Mouse (Mus musculus): ENCODE measurements around the gene Slc8a1. TPM values are rescaled to one million over a fixed set of nuclear protein-coding genes. Genes with fewer than 3 reads are reported as not detected.

The Slc8a1 gene
- polyA plus RNA-seq (2014; fragmentation: Nextera tagmentation; extraction: Ambion mirVana) = 144 and 159 TPM in 2 replicates

GRCm38 (mm10) chr17:81738311-81738755 lies at the start of gene Slc8a1:
TSS of gene Slc8a1 (minus strand) at chr17:81738377.
- peak; percentile 91 for ATAC-seq (ENCODE audit: insufficient number of reproducible peaks, insufficient read depth, low FRiP score, low read depth)
- peaks cover 9% of the 10 kb centered on the region; the same call in 1 of the 2 replicates for H3K36me3 ChIP-seq (ENCODE audit: control insufficient read depth, insufficient read depth, low read length)
- H3K4me1 ChIP-seq (ENCODE audit: control insufficient read depth in 2 of 2, insufficient read depth in 2 of 2, low read length in 2 of 2) = peaks cover 4 to 20% of the 10 kb centered on the region in 2 experiments
- no peaks in the 10 kb centered on the region for H3K9me3 ChIP-seq (ENCODE audit: control insufficient read depth, low read length)
- peak within 1 kb of the TSS; percentile 61 for H3K4me2 ChIP-seq (ENCODE audit: low read length)
- peak within 1 kb of the TSS; percentile 99 to 100 for H3K27ac ChIP-seq (replicated peaks in 1 of 2; ENCODE audit: control insufficient read depth in 1 of 2, insufficient read depth in 1 of 2, low read depth in 2 of 2, low read length in 2 of 2)
- 20% methylated on average over 14 of the region's 14 CpGs for WGBS
- H3K9ac ChIP-seq (ENCODE audit: low read length) = peak within 1 kb of the TSS; percentile 94
- H3K27me3 ChIP-seq (ENCODE audit: control insufficient read depth, insufficient read depth, low read length) = no peaks in the 10 kb centered on the region
- peak within 1 kb of the TSS; percentile 55 to 59 for H3K4me3 ChIP-seq (ENCODE audit: control insufficient read depth in 1 of 2, insufficient read depth in 1 of 2, low read depth in 1 of 2, low read length in 2 of 2)

- no peaks in the 10 kb centered on the region for H3K27me3 ChIP-seq (ENCODE audit: control insufficient read depth, insufficient read depth, low read length)
- H3K27ac ChIP-seq (replicated peaks in 1 of 2; ENCODE audit: control insufficient read depth in 1 of 2, insufficient read depth in 1 of 2, low read depth in 2 of 2, low read length in 2 of 2) = no peak overlapping the region
- 32% methylated on average over 4 of the region's 4 CpGs for WGBS
- H3K4me1 ChIP-seq (ENCODE audit: control insufficient read depth in 2 of 2, insufficient read depth in 2 of 2, low read length in 2 of 2) = peaks cover 0 to 20% of the 10 kb centered on the region in 2 experiments; a peak in 2 of 4 replicates
- no peak for ATAC-seq (ENCODE audit: insufficient number of reproducible peaks, insufficient read depth, low FRiP score, low read depth)
- no peaks in the 10 kb centered on the region for H3K9me3 ChIP-seq (ENCODE audit: control insufficient read depth, low read length)
- no peak overlapping the region; the same call in 1 of the 2 replicates for H3K4me2 ChIP-seq (ENCODE audit: low read length)
- H3K4me3 ChIP-seq (ENCODE audit: control insufficient read depth in 1 of 2, insufficient read depth in 1 of 2, low read depth in 1 of 2, low read length in 2 of 2) = no peak overlapping the region
- no peak overlapping the region for H3K9ac ChIP-seq (ENCODE audit: low read length)
- H3K36me3 ChIP-seq (ENCODE audit: control insufficient read depth, insufficient read depth, low read length) = no peaks in the 10 kb centered on the region
These were observed 49.2 kb upstream of the Slc8a1 start for GRCm38 (mm10) chr17:81787350-81787749.

- no peaks in the 10 kb centered on the region for H3K9me3 ChIP-seq (ENCODE audit: control insufficient read depth, low read length)
- no peak for ATAC-seq (ENCODE audit: insufficient number of reproducible peaks, insufficient read depth, low FRiP score, low read depth)
- peaks cover 7 to 35% of the 10 kb centered on the region in 2 experiments for H3K4me1 ChIP-seq (ENCODE audit: control insufficient read depth in 2 of 2, insufficient read depth in 2 of 2, low read length in 2 of 2)
- no peaks in the 10 kb centered on the region for H3K27me3 ChIP-seq (ENCODE audit: control insufficient read depth, insufficient read depth, low read length)
- no peak overlapping the region for H3K4me3 ChIP-seq (ENCODE audit: control insufficient read depth in 1 of 2, insufficient read depth in 1 of 2, low read depth in 1 of 2, low read length in 2 of 2)
- peak overlapping the region; percentile 49 for H3K4me2 ChIP-seq (ENCODE audit: low read length)
- 62% methylated on average over 4 of the region's 4 CpGs for WGBS
- H3K36me3 ChIP-seq (ENCODE audit: control insufficient read depth, insufficient read depth, low read length) = no peaks in the 10 kb centered on the region
- H3K9ac ChIP-seq (ENCODE audit: low read length) = peak overlapping the region; percentile 69
- peak overlapping the region; percentile 80 to 93 for H3K27ac ChIP-seq (replicated peaks in 1 of 2; ENCODE audit: control insufficient read depth in 1 of 2, insufficient read depth in 1 of 2, low read depth in 2 of 2, low read length in 2 of 2)
These were observed 44.1 kb upstream of the Slc8a1 start for GRCm38 (mm10) chr17:81782326-81782725.

GRCm38 (mm10) chr17:81781491-81781890 lies 43.3 kb upstream of the Slc8a1 start:
- peak overlapping the region; percentile 69 for H3K9ac ChIP-seq (ENCODE audit: low read length)
- peak; percentile 81 for ATAC-seq (ENCODE audit: insufficient number of reproducible peaks, insufficient read depth, low FRiP score, low read depth)
- WGBS = 13% methylated on average over 5 of the region's 5 CpGs
- H3K4me2 ChIP-seq (ENCODE audit: low read length) = peak overlapping the region; percentile 49
- H3K9me3 ChIP-seq (ENCODE audit: control insufficient read depth, low read length) = no peaks in the 10 kb centered on the region
- H3K4me1 ChIP-seq (ENCODE audit: control insufficient read depth in 2 of 2, insufficient read depth in 2 of 2, low read length in 2 of 2) = peaks cover 7 to 31% of the 10 kb centered on the region in 2 experiments
- no peaks in the 10 kb centered on the region for H3K27me3 ChIP-seq (ENCODE audit: control insufficient read depth, insufficient read depth, low read length)
- peak overlapping the region; percentile 93 to 97 for H3K27ac ChIP-seq (replicated peaks in 1 of 2; ENCODE audit: control insufficient read depth in 1 of 2, insufficient read depth in 1 of 2, low read depth in 2 of 2, low read length in 2 of 2)
- H3K4me3 ChIP-seq (ENCODE audit: control insufficient read depth in 1 of 2, insufficient read depth in 1 of 2, low read depth in 1 of 2, low read length in 2 of 2) = no peak overlapping the region
- H3K36me3 ChIP-seq (ENCODE audit: control insufficient read depth, insufficient read depth, low read length) = no peaks in the 10 kb centered on the region

- Histone ChIP-seq H3K36me3 (ENCODE audit: control insufficient read depth, insufficient read depth, low read length) (no peaks in the 10 kb centered on the region), H3K9ac (ENCODE audit: low read length) (no peak overlapping the region), H3K27ac (replicated peaks in 1 of 2; ENCODE audit: control insufficient read depth in 1 of 2, insufficient read depth in 1 of 2, low read depth in 2 of 2, low read length in 2 of 2) (no peak overlapping the region; a peak in 1 of 4 replicates), H3K4me2 (ENCODE audit: low read length) (no peak overlapping the region), H3K4me3 (ENCODE audit: control insufficient read depth in 1 of 2, insufficient read depth in 1 of 2, low read depth in 1 of 2, low read length in 2 of 2) (no peak overlapping the region), H3K27me3 (ENCODE audit: control insufficient read depth, insufficient read depth, low read length) (no peaks in the 10 kb centered on the region), H3K9me3 (ENCODE audit: control insufficient read depth, low read length) (no peaks in the 10 kb centered on the region), H3K4me1 (ENCODE audit: control insufficient read depth in 2 of 2, insufficient read depth in 2 of 2, low read length in 2 of 2) (peaks cover 14 to 37% of the 10 kb centered on the region in 2 experiments)
- 82% methylated on average over 4 of the region's 4 CpGs for WGBS
- no peak for ATAC-seq (ENCODE audit: insufficient number of reproducible peaks, insufficient read depth, low FRiP score, low read depth)
These were observed 41.7 kb upstream of the Slc8a1 start for GRCm38 (mm10) chr17:81779883-81780282.

- Histone ChIP-seq H3K36me3 (ENCODE audit: control insufficient read depth, insufficient read depth, low read length) (no peaks in the 10 kb centered on the region), H3K9me3 (ENCODE audit: control insufficient read depth, low read length) (no peaks in the 10 kb centered on the region), H3K27me3 (ENCODE audit: control insufficient read depth, insufficient read depth, low read length) (no peaks in the 10 kb centered on the region), H3K4me1 (ENCODE audit: control insufficient read depth in 2 of 2, insufficient read depth in 2 of 2, low read length in 2 of 2) (no peaks in the 10 kb centered on the region), H3K27ac (replicated peaks in 1 of 2; ENCODE audit: control insufficient read depth in 1 of 2, insufficient read depth in 1 of 2, low read depth in 2 of 2, low read length in 2 of 2) (no peak overlapping the region), H3K9ac (ENCODE audit: low read length) (no peak overlapping the region), H3K4me2 (ENCODE audit: low read length) (no peak overlapping the region), H3K4me3 (ENCODE audit: control insufficient read depth in 1 of 2, insufficient read depth in 1 of 2, low read depth in 1 of 2, low read length in 2 of 2) (no peak overlapping the region)
- 80% methylated on average over 2 of the region's 2 CpGs for WGBS
- no peak for ATAC-seq (ENCODE audit: insufficient number of reproducible peaks, insufficient read depth, low FRiP score, low read depth)
These were observed 12.5 kb upstream of the Slc8a1 start for GRCm38 (mm10) chr17:81750664-81751063.

GRCm38 (mm10) chr17:81743034-81743433 lies 4.9 kb upstream of the Slc8a1 start:
- no peaks in the 10 kb centered on the region for H3K9me3 ChIP-seq (ENCODE audit: control insufficient read depth, low read length)
- 14% methylated on average over 2 of the region's 2 CpGs for WGBS
- no peak overlapping the region for H3K4me2 ChIP-seq (ENCODE audit: low read length)
- peak overlapping the region in 1 of 2 experiments; percentile 2; a peak in 1 of 4 replicates for H3K27ac ChIP-seq (replicated peaks in 1 of 2; ENCODE audit: control insufficient read depth in 1 of 2, insufficient read depth in 1 of 2, low read depth in 2 of 2, low read length in 2 of 2)
- no peak overlapping the region for H3K9ac ChIP-seq (ENCODE audit: low read length)
- no peak for ATAC-seq (ENCODE audit: insufficient number of reproducible peaks, insufficient read depth, low FRiP score, low read depth)
- H3K36me3 ChIP-seq (ENCODE audit: control insufficient read depth, insufficient read depth, low read length) = no peaks in the 10 kb centered on the region
- H3K4me3 ChIP-seq (ENCODE audit: control insufficient read depth in 1 of 2, insufficient read depth in 1 of 2, low read depth in 1 of 2, low read length in 2 of 2) = no peak overlapping the region
- H3K27me3 ChIP-seq (ENCODE audit: control insufficient read depth, insufficient read depth, low read length) = no peaks in the 10 kb centered on the region
- H3K4me1 ChIP-seq (ENCODE audit: control insufficient read depth in 2 of 2, insufficient read depth in 2 of 2, low read length in 2 of 2) = peaks cover 4 to 16% of the 10 kb centered on the region in 2 experiments

- H3K9ac ChIP-seq (ENCODE audit: low read length) = peak overlapping the region; percentile 58
- ATAC-seq (ENCODE audit: insufficient number of reproducible peaks, insufficient read depth, low FRiP score, low read depth) = 0 out of 2 replicates have a peak, but pooled peaks have one; percentile 7
- H3K27ac ChIP-seq (replicated peaks in 1 of 2; ENCODE audit: control insufficient read depth in 1 of 2, insufficient read depth in 1 of 2, low read depth in 2 of 2, low read length in 2 of 2) = peak overlapping the region; percentile 86 to 91
- H3K4me2 ChIP-seq (ENCODE audit: low read length) = peak overlapping the region; percentile 49
- H3K36me3 ChIP-seq (ENCODE audit: control insufficient read depth, insufficient read depth, low read length) = no peaks in the 10 kb centered on the region
- WGBS = 4% methylated on average over 6 of the region's 6 CpGs
- H3K4me3 ChIP-seq (ENCODE audit: control insufficient read depth in 1 of 2, insufficient read depth in 1 of 2, low read depth in 1 of 2, low read length in 2 of 2) = 0 out of 4 replicates have a peak overlapping the region, but pooled peaks of 1 of the 2 experiments have one; percentile 6
- H3K4me1 ChIP-seq (ENCODE audit: control insufficient read depth in 2 of 2, insufficient read depth in 2 of 2, low read length in 2 of 2) = peaks cover 4 to 16% of the 10 kb centered on the region in 2 experiments
- no peaks in the 10 kb centered on the region for H3K27me3 ChIP-seq (ENCODE audit: control insufficient read depth, insufficient read depth, low read length)
- no peaks in the 10 kb centered on the region for H3K9me3 ChIP-seq (ENCODE audit: control insufficient read depth, low read length)
These were observed 2.4 kb upstream of the Slc8a1 start for GRCm38 (mm10) chr17:81740576-81740975.

All from heart, embryonic 14.5 days (tissue).